Mouse (Mus musculus) kidney, adult 11 months (tissue): ENCODE measurements around the gene Gm5447.
A peak's percentile ranks its signal among the peaks of the same experiment; 100 is the strongest.

Experiments used
- DNase-seq: peaks from one replicate; pipeline ENCODE4 v3.0.0; 2022

Gm5447 gene

GRCm38 (mm10) chr13:30973501-30974246 lies at the start of gene Gm5447, which contains the start of gene Exoc2:
Gene Gm5447 (plus strand): TSS chr13:30974204.
Gene Exoc2 (minus strand): TSS chr13:30974093.
- DNase-seq: peak; percentile 80

GRCm38 (mm10) chr13:30924269-30924668 lies 49.7 kb upstream of the Gm5447 start:
- DNase-seq: no peak

- no peak for DNase-seq
Observed at GRCm38 (mm10) chr13:30929119-30929518, 44.9 kb upstream of the Gm5447 start.

- no peak for DNase-seq
Observed at GRCm38 (mm10) chr13:30931613-30932012, 42.4 kb upstream of the Gm5447 start.

GRCm38 (mm10) chr13:30932972-30933371 lies 41.0 kb upstream of the Gm5447 start:
- no peak for DNase-seq

GRCm38 (mm10) chr13:30945788-30946187 lies 28.2 kb upstream of the Gm5447 start:
- DNase-seq: no peak

GRCm38 (mm10) chr13:30947129-30947528 lies 26.9 kb upstream of the Gm5447 start:
- no peak for DNase-seq

- no peak for DNase-seq
Observed at GRCm38 (mm10) chr13:30947540-30947939, 26.5 kb upstream of the Gm5447 start, which contains the start of gene Hus1b. Gene Hus1b (minus strand): TSS chr13:30947759.

- no peak for DNase-seq
Observed at GRCm38 (mm10) chr13:30949181-30949580, 24.8 kb upstream of the Gm5447 start.

- no peak for DNase-seq
Observed at GRCm38 (mm10) chr13:30952044-30952443, 22.0 kb upstream of the Gm5447 start.

- DNase-seq: no peak
Observed at GRCm38 (mm10) chr13:30953580-30953979, 20.4 kb upstream of the Gm5447 start.

- DNase-seq: no peak
Observed at GRCm38 (mm10) chr13:30960714-30961113, 13.3 kb upstream of the Gm5447 start.

- no peak for DNase-seq
Observed at GRCm38 (mm10) chr13:30961932-30962331, 12.1 kb upstream of the Gm5447 start.

GRCm38 (mm10) chr13:30966507-30966911 lies 7.5 kb upstream of the Gm5447 start:
- no peak for DNase-seq

- DNase-seq: no peak
Observed at GRCm38 (mm10) chr13:30968311-30968710, 5.7 kb upstream of the Gm5447 start.

GRCm38 (mm10) chr13:30971047-30971446 lies 3.0 kb upstream of the Gm5447 start:
- DNase-seq: no peak

- DNase-seq: no peak
Observed at GRCm38 (mm10) chr13:30972102-30972501, 1.9 kb upstream of the Gm5447 start.

GRCm38 (mm10) chr13:30974247-30974630 lies 235 bp downstream of the Gm5447 start:
- DNase-seq: peak; percentile 15

GRCm38 (mm10) chr13:30976536-30977084 lies 2.6 kb downstream of the Gm5447 start:
- DNase-seq: no peak

GRCm38 (mm10) chr13:30978224-30978623 lies 4.2 kb downstream of the Gm5447 start:
- no peak for DNase-seq

GRCm38 (mm10) chr13:30981666-30982065 lies 7.7 kb downstream of the Gm5447 start:
- DNase-seq: peak; percentile 28

GRCm38 (mm10) chr13:30985275-30985597 lies 11.2 kb downstream of the Gm5447 start:
- no peak for DNase-seq

GRCm38 (mm10) chr13:30985598-30986466 lies 11.8 kb downstream of the Gm5447 start:
- DNase-seq: peak; percentile 17
